Mouse (Mus musculus): ENCODE measurements around the gene Taf12.

GRCm38 (mm10) chr4:132240367-132240766 lies 33.8 kb upstream of the Taf12 start:
- TF ChIP-seq CTCF (IDR thresholded peaks at IDR 0.05; ENCODE audit: low read depth, low read length) = no peak
- no peak for TF ChIP-seq POLR2A (IDR thresholded peaks at IDR 0.05; ENCODE audit: borderline replicate concordance, low read depth, low read length)

Data from bone marrow macrophage, adult 2 months (primary cell).